Mouse (Mus musculus): ENCODE data around the gene Dysf.

GRCm38 (mm10) chr6:84004295-84004694 lies 4.1 kb upstream of the Dysf start:
- TF ChIP-seq CTCF (IDR thresholded peaks at IDR 0.05) (peak; percentile 45), EP300 (IDR thresholded peaks at IDR 0.05; ENCODE audit: insufficient read depth, low read depth, low read length) (no peak), POLR2A (IDR thresholded peaks at IDR 0.05; ENCODE audit: insufficient read depth, low read depth, low read length) (no peak)

Measured in heart, adult 2 months (tissue).